Mouse (Mus musculus): ENCODE measurements around the gene Slc22a4.

The Slc22a4 gene

GRCm38 (mm10) chr11:54028044-54028951 is at the start of gene Slc22a4:
Gene Slc22a4 (minus strand): TSS chr11:54028090.
- DNase-seq (ENCODE audit: low spot score in 2 of 2), result peak; percentile 76 to 78

DNA sequence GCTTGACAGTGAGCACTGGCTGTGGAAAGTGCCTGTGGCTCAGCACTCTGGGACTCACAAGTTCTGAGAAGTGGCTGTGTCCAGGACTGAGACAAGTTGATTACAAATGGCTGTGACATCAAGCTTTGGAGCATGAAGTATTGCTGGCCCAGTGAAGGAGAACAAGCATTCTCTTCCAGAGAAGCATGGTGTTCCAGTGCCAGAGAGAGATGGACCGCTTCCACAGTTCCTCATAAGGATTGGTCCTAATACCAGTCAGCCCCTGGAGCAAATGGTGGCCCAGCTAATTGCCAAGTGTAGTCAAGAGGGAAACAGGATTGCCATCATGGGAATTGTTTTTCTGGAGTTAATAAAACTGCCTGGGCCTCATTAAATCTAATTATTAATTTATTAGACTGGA is 48.2 kb upstream of the Slc22a4 start:
- DNase-seq (ENCODE audit: low spot score in 2 of 2), result no peak

GRCm38 (mm10) chr11:54075353-54075752 is 47.5 kb upstream of the Slc22a4 start:
- DNase-seq (ENCODE audit: low spot score in 2 of 2), result no peak

DNA sequence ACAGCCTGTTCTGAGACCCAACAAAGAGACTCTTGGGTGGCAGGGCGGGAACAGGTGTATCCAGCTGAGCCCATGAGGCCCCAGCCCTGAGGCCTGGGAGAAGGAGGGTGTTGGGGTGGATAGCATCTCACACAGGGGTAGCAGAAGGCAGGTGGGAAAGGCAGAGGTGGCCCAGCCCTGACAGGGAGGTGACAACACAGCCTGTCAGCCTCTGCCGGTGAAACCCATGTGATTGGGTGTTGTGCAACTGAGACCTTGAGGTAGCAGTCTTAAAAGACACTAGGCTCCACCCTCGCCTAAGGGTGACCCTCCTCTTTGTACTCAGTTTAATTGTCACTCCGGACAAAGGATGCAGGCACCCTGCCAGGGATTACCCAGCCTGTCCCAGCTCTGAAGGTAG is 45.4 kb upstream of the Slc22a4 start:
- no peak for DNase-seq (ENCODE audit: low spot score in 2 of 2)

- no peak for DNase-seq (ENCODE audit: low spot score in 2 of 2)
Measured at GRCm38 (mm10) chr11:54071726-54072445, 44.0 kb upstream of the Slc22a4 start.

- no peak for DNase-seq (ENCODE audit: low spot score in 2 of 2)
Measured at GRCm38 (mm10) chr11:54068520-54069371, 40.9 kb upstream of the Slc22a4 start, which contains the start of gene Pdlim4. Gene Pdlim4 (minus strand): TSS chr11:54069014.

GRCm38 (mm10) chr11:54067996-54068519 is 40.2 kb upstream of the Slc22a4 start:
- no peak for DNase-seq (ENCODE audit: low spot score in 2 of 2)

- DNase-seq (ENCODE audit: low spot score in 2 of 2), result no peak
Measured at GRCm38 (mm10) chr11:54067318-54067995, 39.6 kb upstream of the Slc22a4 start.

- DNase-seq (ENCODE audit: low spot score in 2 of 2), result no peak
Measured at GRCm38 (mm10) chr11:54066400-54066799, 38.5 kb upstream of the Slc22a4 start.

- DNase-seq (ENCODE audit: low spot score in 2 of 2), result no peak
Measured at GRCm38 (mm10) chr11:54065915-54066178, 38.0 kb upstream of the Slc22a4 start.

- no peak for DNase-seq (ENCODE audit: low spot score in 2 of 2)
Measured at GRCm38 (mm10) chr11:54065106-54065914, 37.4 kb upstream of the Slc22a4 start.

DNA sequence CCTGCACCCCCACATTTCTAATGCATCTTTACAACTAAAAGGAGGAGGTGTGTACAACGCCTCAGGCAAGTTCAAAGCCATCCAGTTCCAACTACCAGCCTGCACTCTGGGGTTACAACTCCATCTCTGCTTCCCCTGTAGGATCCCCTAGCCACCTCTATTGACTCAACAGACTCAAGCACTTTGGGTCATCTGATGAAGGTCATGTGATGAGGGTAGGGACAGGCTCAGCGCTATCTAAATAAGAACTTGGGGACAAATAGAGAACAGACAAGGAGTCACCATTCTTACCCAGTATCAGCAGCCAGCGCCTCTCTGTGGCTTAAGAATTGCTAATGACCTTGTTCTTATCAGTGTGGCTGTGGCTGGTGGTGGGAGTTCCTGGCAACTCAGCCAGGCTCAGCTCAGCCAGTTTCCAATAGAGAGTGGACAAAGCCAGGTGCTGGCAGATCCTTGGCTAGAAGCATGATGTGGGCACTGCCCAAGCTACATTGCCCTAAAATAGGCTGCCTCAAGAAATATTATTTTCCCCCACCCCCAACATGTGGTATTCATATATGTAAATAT is 36.6 kb upstream of the Slc22a4 start:
- no peak for DNase-seq (ENCODE audit: low spot score in 2 of 2)

DNA sequence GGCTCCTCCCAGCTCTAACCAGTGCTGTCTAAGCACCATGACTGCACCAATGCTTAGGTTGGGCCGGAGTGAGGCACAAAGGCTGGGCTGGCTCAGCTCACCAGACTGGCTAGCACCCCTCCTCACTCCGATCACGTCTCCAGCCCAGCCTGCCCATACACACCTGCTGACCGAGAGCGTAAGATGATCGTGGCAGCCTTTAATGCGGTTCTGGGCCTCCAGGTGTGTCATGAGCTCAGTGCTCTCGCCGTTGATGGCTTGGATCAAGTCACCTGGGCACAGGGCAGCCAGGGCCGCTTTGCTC is 35.5 kb upstream of the Slc22a4 start:
- no peak for DNase-seq (ENCODE audit: low spot score in 2 of 2)

GRCm38 (mm10) chr11:54062753-54063471 is 35.0 kb upstream of the Slc22a4 start:
- no peak for DNase-seq (ENCODE audit: low spot score in 2 of 2)

DNA sequence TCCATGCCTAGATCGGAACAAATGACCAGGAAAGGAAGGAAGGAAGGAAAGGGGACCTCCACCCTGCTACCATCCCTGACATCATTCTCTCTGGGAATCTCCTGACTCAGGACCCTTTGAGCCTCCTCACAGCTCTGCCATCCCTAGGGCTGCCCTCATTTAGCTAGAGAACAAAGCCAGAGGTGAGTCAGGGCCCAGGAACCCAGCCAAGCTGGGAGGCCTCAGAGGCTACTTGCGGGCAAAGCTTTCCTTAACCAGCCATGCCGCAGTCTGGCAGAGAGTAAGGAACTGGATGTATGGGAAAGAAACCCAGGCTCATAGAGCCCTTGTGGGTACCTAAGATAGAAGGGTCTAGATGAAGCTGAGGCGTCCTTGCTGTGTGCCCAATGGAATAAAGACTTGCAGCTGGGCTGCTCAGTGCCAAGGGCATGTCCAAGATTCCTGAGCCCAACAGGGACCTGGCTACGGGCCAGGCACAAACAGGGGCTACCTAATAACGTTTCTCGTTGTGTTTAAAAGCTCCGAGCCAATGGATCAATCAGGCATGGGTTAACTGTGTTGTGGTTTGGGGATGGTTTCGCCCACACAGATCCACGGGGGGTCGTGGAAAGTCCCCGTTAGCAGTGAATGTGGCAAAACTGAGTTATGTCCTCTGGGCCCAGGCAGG is 34.3 kb upstream of the Slc22a4 start:
- DNase-seq (ENCODE audit: low spot score in 2 of 2), result peak in 1 of 2 experiments; percentile 60

GRCm38 (mm10) chr11:54060316-54060715 is 32.4 kb upstream of the Slc22a4 start:
- DNase-seq (ENCODE audit: low spot score in 2 of 2), result peak in 1 of 2 experiments; percentile 79

DNA sequence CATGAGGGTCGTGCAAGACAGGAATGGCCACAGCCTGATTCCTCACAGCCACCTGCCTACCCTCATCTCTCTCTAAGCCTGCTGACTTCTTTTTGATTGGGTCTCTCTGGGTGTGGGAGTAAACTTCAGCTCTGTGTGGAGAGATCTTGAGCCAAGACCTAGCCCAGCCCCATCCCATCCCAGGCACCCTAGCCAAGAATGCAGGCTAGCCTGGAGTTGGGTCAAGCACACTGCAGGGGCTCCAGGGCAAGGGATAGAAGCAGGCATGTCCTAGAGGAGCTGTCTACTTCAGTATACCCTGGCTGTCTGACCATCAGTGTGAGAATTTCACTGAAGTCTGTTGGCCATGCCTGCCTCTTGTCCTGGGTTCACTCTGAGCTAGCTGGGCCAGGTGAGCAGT is 31.6 kb upstream of the Slc22a4 start:
- DNase-seq (ENCODE audit: low spot score in 2 of 2), result no peak

- DNase-seq (ENCODE audit: low spot score in 2 of 2), result no peak
Measured at GRCm38 (mm10) chr11:54058643-54059042, 30.8 kb upstream of the Slc22a4 start.

DNA sequence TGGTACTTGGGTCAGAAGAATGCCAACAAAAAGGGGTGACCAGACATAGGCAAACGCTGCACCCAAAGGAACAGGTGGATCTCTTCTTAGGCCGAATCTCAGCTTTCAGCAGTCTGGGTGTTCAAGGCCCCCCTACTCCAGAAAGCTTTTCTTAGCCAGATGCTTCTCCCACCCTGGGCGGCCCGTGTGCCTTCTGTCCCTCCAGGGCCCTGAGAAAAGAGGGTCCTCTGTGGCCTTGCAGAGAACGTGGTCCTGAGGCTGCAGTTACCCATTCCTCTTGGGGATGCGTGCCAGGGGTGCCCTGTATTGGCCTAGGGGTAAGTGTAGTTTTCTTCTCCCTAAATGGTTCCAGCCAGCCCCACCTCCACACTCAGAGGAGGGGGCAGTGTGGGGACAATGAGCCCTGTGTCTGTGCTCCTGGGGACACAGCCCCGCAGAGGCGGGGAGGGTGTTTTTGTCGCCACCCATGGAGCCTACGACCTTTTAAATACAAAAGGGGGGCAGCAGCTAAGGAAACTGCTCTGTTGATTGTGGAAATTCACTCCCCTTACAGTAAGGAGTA is 30.2 kb upstream of the Slc22a4 start:
- no peak for DNase-seq (ENCODE audit: low spot score in 2 of 2)

Measured in urinary bladder, adult 18-20 months (tissue).